Mouse (Mus musculus) MEL (cell line): ENCODE measurements around the gene Snx17.
A peak's percentile ranks its signal among the peaks of the same experiment; 100 is the strongest.

Source experiments
- CHD1 ChIP-seq: IDR thresholded peaks from 2 replicates; pipeline ENCODE4 v1.6.1; 2012; ENCODE audit warnings: low read depth, mild to moderate bottlenecking, inconsistent platforms, low read length, improper control_type of control experiment
- CTCF ChIP-seq, 3 experiments: IDR thresholded peaks in 2 of 3; conservative IDR thresholded peaks in 1 of 3; 2 replicates each; pipeline ENCODE4 v1.5.1; 2011 to 2012; ENCODE audit warnings: low read length in 3 of 3, low read depth in 2 of 3, mild to moderate bottlenecking in 2 of 3, improper control_type of control experiment in 1 of 3, inconsistent platforms in 1 of 3, mixed read lengths in 1 of 3, moderate library complexity in 1 of 3; ENCODE audit not compliant: control insufficient read depth in 1 of 3, insufficient read depth in 1 of 3, poor library complexity in 1 of 3, severe bottlenecking in 1 of 3
- ELF1 ChIP-seq: IDR thresholded peaks from 2 replicates; pipeline ENCODE4 v1.6.1; 2014; ENCODE audit warnings: low read depth, mild to moderate bottlenecking, inconsistent platforms, low read length, improper control_type of control experiment, moderate library complexity
- EP300 ChIP-seq, 2 experiments: IDR thresholded peaks; 2 replicates each; pipeline ENCODE4 v1.6.1; 2011; ENCODE audit warnings: improper control_type of control experiment in 2 of 2, low read length in 2 of 2, low read depth in 1 of 2, mild to moderate bottlenecking in 1 of 2
- GATA1 ChIP-seq: IDR thresholded peaks from 2 replicates; pipeline ENCODE4 v1.6.1; 2011; ENCODE audit warnings: low read depth, low read length, improper control_type of control experiment
- MAFK ChIP-seq: IDR thresholded peaks from 2 replicates; pipeline ENCODE4 v1.6.1; 2011; ENCODE audit warnings: low read depth, mild to moderate bottlenecking, low read length, improper control_type of control experiment, borderline replicate concordance
- MAZ ChIP-seq: IDR thresholded peaks from 2 replicates; pipeline ENCODE4 v1.6.1; 2012; ENCODE audit warnings: low read depth, mild to moderate bottlenecking, inconsistent platforms, low read length, improper control_type of control experiment
- MEF2A ChIP-seq: IDR thresholded peaks from 2 replicates; pipeline ENCODE4 v1.6.1; 2014; ENCODE audit warnings: low read depth, mild to moderate bottlenecking, inconsistent platforms, low read length, improper control_type of control experiment; ENCODE audit not compliant: poor library complexity, insufficient replicate concordance, severe bottlenecking; ENCODE audit errors: extremely low read depth
- POLR2A ChIP-seq, 2 experiments: IDR thresholded peaks; 2 replicates each; pipeline ENCODE4 v1.6.1; 2011 to 2012; ENCODE audit warnings: low read length in 2 of 2, mild to moderate bottlenecking in 2 of 2, control low read depth in 1 of 2, improper control_type of control experiment in 1 of 2, low read depth in 1 of 2, moderate library complexity in 1 of 2; ENCODE audit not compliant: control insufficient read depth in 1 of 2, insufficient read depth in 1 of 2, poor library complexity in 1 of 2
- SMC3 ChIP-seq: IDR thresholded peaks from 2 replicates; pipeline ENCODE4 v1.6.1; 2011; ENCODE audit warnings: low read depth, low read length, improper control_type of control experiment
- TBP ChIP-seq: IDR thresholded peaks from 2 replicates; pipeline ENCODE4 v1.8.0; 2011; ENCODE audit warnings: low read depth, low read length, improper control_type of control experiment
- TCF12 ChIP-seq: IDR thresholded peaks from 2 replicates; pipeline ENCODE4 v1.6.1; 2014; ENCODE audit warnings: low read depth, mild to moderate bottlenecking, inconsistent platforms, low read length, improper control_type of control experiment, moderate library complexity
- USF2 ChIP-seq, 2 experiments: IDR thresholded peaks; 2 replicates each; pipeline ENCODE4 v1.6.1; 2011 to 2012; ENCODE audit warnings: improper control_type of control experiment in 2 of 2, low read length in 2 of 2, borderline replicate concordance in 1 of 2, inconsistent platforms in 1 of 2, low read depth in 1 of 2, mild to moderate bottlenecking in 1 of 2; ENCODE audit not compliant: insufficient read depth in 1 of 2

DNA sequence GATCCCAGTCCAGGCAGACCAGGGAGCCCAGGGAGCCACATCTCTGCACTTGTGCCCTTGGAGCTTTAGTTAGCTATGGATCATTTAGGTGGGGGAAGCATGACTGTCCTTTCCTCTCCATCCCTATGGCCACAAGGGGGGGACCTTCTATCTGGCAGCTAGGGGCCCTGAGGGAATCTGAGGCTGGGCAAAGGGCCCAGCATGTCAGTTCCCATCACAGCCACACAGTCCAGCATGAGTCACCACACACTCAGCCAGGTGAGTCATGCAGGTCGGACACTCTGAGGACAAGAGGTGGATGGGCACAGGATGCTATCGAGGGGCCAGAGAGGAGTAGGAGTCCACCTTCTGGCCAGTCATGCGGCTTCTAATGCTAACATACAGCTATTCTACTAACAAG is 41.3 kb upstream of the Snx17 start:
- TF ChIP-seq CHD1 (no peak), TBP (no peak), USF2 (IDR thresholded peaks at IDR 0.05; ENCODE audit: borderline replicate concordance in 1 of 2, insufficient read depth in 1 of 2, low read depth in 1 of 2, low read length in 2 of 2) (no peak), GATA1 (no peak), MAFK (no peak), CTCF (IDR thresholded peaks at IDR 0.05 in 2 of 3, conservative IDR thresholded peaks at IDR 0.05 in 1 of 3; ENCODE audit: control insufficient read depth in 1 of 3, insufficient read depth in 1 of 3, low read depth in 2 of 3, low read length in 3 of 3, poor library complexity in 1 of 3, severe bottlenecking in 1 of 3) (peak in 2 of 3 experiments; percentile 22 to 30; a peak in 3 of 6 replicates), MAZ (no peak), POLR2A (IDR thresholded peaks at IDR 0.05; ENCODE audit: control insufficient read depth in 1 of 2, insufficient read depth in 1 of 2, low read depth in 1 of 2, low read length in 2 of 2, poor library complexity in 1 of 2) (no peak; a peak in 1 of 4 replicates), EP300 (IDR thresholded peaks at IDR 0.05; ENCODE audit: low read depth in 1 of 2, low read length in 2 of 2) (no peak), TCF12 (no peak), SMC3 (peak; percentile 26; the same call in 1 of the 2 replicates), ELF1 (no peak), MEF2A (no peak)
